Mouse (Mus musculus) erythroid progenitor cell, adult 5-6 weeks (primary cell): ENCODE results near the gene Zfp598. TPM values are rescaled to one million over a fixed set of nuclear protein-coding genes. Genes with fewer than 3 reads are reported as not detected.
"Not testable (repeated sequence)": the region's sequence is repeated elsewhere in the genome, so short reads cannot be mapped to it uniquely, and the experiment has no call there.

Experiments
- ATAC-seq: replicated peaks from 2 replicates; pipeline ENCODE4 v1.8.0; 2016; ENCODE audit warnings: moderate number of reproducible peaks, mild to moderate bottlenecking, moderate TSS enrichment, inconsistent platforms; ENCODE audit not compliant: poor library complexity, low FRiP score, severe bottlenecking
- total RNA-seq, 2 experiments: library from RNA; stranded (forward) in 1 of 2; stranded (reverse) in 1 of 2; fragments of 150-400 nt in 1 of 2; fragments of 186-747, 209-891 nt in 1 of 2; gene quantifications; 2 replicates each; pipeline versions ENCODE4 v1.2.3 to v1.2.4; 2015 to 2017; ENCODE audit warnings: low replicate concordance in 2 of 2

Gene Zfp598
- total RNA-seq, 2 experiments from 2014 or later = 12.0 to 13.4 TPM

DNA sequence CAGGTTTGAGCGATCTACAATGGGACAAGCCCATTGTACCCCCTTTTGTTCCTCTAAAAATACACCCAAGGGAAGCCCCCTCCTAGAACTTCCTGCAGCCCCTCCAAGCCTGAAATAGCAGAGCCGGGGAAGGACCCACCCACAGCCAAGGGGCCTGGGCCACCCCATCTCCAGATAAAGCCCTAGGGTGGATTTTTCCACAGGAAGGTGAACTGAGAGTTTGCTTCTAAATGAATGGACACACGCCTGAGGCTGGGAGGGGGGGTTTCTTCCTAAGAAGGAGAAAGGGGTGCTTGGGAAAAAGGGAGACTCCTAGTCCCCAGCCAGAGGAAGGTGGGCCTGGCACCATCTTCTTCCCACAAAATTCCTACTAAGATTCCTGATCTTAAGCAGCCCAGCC lies 23.6 kb upstream of the Zfp598 start:
- no peak for ATAC-seq

- ATAC-seq = no peak
Measured at GRCm38 (mm10) chr17:24646381-24646780, 23.1 kb upstream of the Zfp598 start.

DNA sequence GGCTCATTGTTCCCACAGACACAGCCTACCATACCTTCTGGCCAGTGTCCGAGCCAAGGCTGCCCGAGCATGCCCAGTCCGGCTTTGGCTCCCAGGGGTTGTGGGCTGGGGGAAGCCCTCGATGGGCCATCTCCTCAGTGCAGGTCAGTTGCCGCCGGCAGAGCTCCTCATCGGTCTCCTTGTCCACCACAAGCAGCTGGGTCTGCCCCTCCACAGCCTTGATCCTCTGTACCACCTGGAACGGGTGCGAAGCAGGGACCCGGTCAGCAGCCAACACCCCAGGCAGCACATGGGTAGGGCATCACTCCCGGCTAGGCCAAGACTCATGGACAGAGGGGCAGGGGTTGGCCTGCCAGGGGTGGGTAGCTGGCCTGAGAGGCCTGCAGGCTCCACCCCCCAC lies 22.0 kb upstream of the Zfp598 start:
- 0 out of 2 replicates have a peak, but pooled peaks have one; percentile 4 for ATAC-seq

DNA sequence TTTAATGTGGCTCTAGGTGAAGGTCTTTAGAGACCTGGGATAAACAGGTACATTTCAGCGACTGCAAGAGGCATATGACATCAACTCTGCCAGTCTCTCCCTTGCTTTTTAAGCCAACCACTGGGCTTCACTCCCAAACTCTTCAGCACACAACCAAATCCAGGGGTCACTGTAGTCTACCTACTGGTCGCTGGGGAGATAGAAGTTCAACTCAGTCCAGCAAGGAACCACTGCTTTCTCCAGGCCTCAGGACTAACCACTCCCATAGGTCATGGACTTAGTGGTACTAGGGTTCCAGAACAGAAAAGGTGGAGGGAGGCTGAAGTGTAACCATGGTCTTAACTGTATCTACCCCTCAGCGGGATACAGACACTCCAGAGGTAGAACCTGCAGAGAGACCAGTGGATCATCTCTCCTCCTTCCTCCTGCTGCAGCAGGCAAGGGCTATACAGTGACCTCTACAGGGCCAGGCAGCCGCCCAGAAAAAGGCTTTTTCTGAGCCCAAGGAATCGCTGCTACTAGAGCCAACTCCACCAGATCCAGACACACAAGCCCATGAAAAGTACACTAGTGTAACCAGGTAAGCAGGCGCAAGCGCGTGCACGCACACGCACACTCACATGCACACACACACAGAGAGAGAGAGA lies 20.6 kb upstream of the Zfp598 start:
- ATAC-seq = no peak

- ATAC-seq = no peak
Measured at GRCm38 (mm10) chr17:24649581-24650069, 19.9 kb upstream of the Zfp598 start.

- no peak for ATAC-seq
Measured at GRCm38 (mm10) chr17:24650070-24650616, 19.3 kb upstream of the Zfp598 start, which contains the start of gene Slc9a3r2. Gene Slc9a3r2, minus strand, starts transcription at chr17:24650327.

DNA sequence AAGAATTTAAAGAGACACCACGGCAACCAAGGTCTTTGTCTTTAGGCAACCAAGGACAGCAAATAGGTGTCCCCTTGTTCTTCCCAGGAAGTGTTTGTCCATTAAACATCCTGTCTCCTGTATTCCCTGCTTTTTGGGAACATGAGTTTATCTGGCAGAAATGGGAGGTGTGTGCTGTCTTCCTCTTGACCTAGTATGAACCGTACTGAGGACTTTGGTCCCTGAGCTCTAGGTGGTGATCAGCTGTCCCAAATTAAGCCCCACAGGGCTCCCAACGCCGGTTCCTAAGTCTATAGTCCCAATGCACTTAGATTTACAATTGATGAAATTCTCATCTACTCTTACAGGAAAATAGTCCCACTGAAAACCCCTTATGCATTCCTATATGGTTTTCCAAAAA lies 18.7 kb upstream of the Zfp598 start:
- ATAC-seq = no peak

DNA sequence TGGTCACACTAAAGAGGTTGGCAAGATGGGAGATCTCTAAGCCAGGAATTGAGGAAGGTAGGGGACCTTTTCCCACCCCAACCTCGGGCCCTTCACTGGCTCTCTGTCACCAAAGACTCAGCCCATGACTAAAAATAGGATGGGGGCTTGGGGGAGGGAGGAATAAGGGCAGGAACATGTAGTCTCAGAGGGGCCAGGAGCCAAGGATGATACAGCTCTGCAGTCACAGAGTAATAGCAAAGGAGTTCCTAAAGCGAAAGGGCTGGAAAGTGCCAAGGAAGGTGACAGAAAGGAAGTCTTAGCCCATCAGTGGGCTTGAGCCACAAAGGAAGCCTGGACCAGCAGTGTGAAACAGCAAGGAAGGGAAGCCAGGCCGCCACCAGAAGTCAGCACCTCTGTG lies 17.7 kb upstream of the Zfp598 start:
- ATAC-seq = no peak

DNA sequence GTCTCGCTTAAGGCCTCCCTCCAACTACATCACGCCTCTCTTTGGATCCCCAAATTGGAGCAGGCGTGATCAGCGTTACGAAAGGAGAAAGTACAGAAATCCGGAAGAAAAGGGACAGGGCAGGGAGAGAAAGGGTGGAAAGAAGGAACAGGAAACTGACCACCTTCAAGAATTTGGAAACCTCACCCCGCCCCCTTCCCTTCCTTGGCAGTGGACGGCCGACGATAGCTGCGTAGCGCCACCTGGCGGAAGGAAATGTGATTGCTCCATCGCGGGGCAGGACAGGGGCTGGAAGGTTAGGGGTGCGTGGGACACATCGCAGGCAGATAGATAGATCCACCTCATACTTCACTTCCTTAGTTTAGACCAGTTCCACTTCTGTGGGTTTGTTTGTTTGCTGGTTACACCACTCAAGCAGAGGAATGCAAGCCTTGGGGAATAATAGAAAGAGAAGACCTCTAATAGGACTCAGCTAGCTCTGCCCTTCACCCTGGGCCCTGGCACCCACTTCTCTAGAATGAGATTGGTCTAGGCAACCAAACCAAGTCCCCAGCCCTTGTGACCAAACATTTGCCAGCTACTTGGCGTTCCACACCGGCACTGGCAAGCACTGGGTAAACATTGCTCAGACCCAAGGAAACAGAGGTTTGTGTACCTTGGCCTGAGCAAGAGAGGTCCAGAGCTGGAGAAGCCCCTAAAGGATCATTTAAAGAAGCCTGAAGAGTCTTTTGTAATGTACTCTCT lies 15.3 kb upstream of the Zfp598 start:
- ATAC-seq = peak; percentile 80

DNA sequence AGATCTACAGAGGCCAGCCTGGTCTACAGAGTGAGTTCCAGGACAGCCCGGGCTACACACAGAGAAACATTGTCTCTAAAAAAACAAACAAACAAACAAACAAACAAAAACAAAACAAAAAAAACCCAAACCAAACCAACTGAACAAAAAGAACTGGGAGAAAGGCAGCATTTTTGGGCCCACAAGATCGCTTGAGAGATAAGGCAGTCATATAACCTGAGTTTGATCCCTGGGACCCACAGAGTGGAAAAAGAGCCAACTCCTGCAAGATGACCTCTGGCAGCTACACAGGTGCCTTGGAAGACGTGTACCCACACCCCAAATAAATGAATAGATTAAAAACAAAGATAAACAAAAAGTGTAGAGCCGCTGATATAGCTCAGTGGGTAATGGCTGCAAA lies 14.5 kb upstream of the Zfp598 start:
- no peak for ATAC-seq

GRCm38 (mm10) chr17:24658017-24658758 lies 11.3 kb upstream of the Zfp598 start, which contains the start of gene Npw:
Gene Npw, minus strand, starts transcription at chr17:24658457.
- ATAC-seq = no peak

GRCm38 (mm10) chr17:24667011-24667410 lies 2.5 kb upstream of the Zfp598 start:
- ATAC-seq = not testable (repeated sequence)

DNA sequence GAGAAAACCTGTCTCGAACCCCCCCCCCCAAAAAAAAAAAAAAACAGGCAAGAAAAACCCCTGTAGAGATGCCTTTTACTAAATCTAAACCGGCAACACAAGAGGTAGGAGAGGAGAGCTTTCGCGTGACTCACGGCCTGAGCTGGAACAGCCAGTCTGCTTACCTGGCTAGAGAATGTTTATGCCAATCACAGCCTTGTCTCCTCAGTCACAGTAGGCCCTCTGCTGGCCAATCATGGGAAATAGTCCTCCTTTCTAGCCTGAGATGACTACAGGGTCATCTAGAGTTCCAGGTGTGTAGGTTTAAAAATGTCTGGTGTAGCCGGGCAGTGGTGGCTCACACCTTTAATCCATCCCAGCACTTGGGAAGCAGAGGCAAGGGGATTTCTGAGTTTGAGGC lies 2.1 kb upstream of the Zfp598 start:
- 0 out of 2 replicates have a peak, but pooled peaks have one; percentile 21 for ATAC-seq

GRCm38 (mm10) chr17:24669214-24669544 lies 308 bp upstream of the Zfp598 start:
- not testable (repeated sequence) for ATAC-seq

GRCm38 (mm10) chr17:24670246-24670844 lies 858 bp downstream of the Zfp598 start:
- no peak for ATAC-seq

DNA sequence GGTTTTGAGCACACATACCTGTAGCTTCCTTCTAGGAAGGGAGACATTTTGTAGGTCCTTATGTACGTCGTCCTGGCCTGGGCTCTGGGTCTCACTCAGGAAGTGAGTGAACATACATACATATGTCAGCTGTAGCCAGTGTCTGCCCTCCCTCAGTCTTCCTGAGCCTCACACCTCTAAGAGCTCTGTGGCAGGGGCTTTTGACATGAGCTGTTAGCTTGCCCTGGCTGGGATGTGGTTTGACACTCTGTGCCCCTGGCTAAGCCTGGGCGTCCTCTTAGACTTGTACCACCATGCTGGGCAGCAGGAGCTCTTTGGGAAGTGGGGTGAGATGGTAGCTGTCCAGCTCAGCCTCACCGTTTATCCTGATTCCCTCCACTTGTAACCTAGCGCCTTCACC lies 1.9 kb downstream of the Zfp598 start:
- no peak for ATAC-seq

- no peak for ATAC-seq
Measured at GRCm38 (mm10) chr17:24672141-24672540, 2.7 kb downstream of the Zfp598 start.

GRCm38 (mm10) chr17:24674277-24674676 lies 4.8 kb downstream of the Zfp598 start:
- ATAC-seq = no peak

DNA sequence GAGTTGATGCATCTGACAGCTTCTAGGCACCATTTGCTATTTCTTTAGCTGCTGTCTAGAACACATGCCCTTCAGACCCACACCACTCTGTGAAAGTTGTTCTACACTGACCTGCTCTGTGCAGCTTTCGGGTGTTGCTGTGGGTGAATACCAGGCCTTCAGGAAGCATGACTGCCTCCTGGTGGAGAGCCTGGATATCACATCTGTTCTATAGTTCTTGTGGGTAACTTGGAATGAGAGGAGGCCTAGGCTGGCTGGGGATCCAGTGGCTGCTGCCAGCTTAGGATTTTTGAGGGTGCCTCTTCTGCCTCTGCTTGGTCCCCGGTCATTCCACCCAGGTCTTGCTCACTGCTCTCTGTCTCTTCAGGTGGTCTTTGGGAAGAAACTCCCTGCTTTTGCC lies 6.7 kb downstream of the Zfp598 start:
- ATAC-seq = peak; percentile 82

GRCm38 (mm10) chr17:24676877-24677276 lies 7.4 kb downstream of the Zfp598 start:
- no peak for ATAC-seq
